Mouse (Mus musculus): ENCODE results near the gene Tlr9. TPM values are rescaled to one million over a fixed set of nuclear protein-coding genes. Genes with fewer than 3 reads are reported as not detected.

The Tlr9 gene
- total RNA-seq, 2 experiments from 2014 or later, result 0.43 TPM

GRCm38 (mm10) chr9:106232956-106233355, 10.6 kb downstream of the Tlr9 start:
- no peak for DNase-seq

- no peak for DNase-seq
These were observed 11.6 kb downstream of the Tlr9 start for GRCm38 (mm10) chr9:106233953-106234352.

- peak; percentile 53 for DNase-seq
These were observed 12.9 kb downstream of the Tlr9 start for GRCm38 (mm10) chr9:106235194-106235830.

GRCm38 (mm10) chr9:106236156-106236817, 13.9 kb downstream of the Tlr9 start:
- no peak for DNase-seq

GRCm38 (mm10) chr9:106236818-106237211, 14.4 kb downstream of the Tlr9 start:
- no peak for DNase-seq

- DNase-seq, result no peak
These were observed 15.0 kb downstream of the Tlr9 start for GRCm38 (mm10) chr9:106237401-106237800.

- no peak for DNase-seq
These were observed 15.5 kb downstream of the Tlr9 start for GRCm38 (mm10) chr9:106237878-106238277.

- no peak for DNase-seq
These were observed 19.3 kb downstream of the Tlr9 start for GRCm38 (mm10) chr9:106241541-106242164.

- DNase-seq, result peak; percentile 56
These were observed 20.6 kb downstream of the Tlr9 start for GRCm38 (mm10) chr9:106242813-106243488.

GRCm38 (mm10) chr9:106249550-106249949, 27.2 kb downstream of the Tlr9 start:
- no peak for DNase-seq

GRCm38 (mm10) chr9:106250245-106250644, 27.8 kb downstream of the Tlr9 start:
- DNase-seq, result peak; percentile 53

- DNase-seq, result no peak
These were observed 28.7 kb downstream of the Tlr9 start for GRCm38 (mm10) chr9:106251066-106251465.

- no peak for DNase-seq
These were observed 31.6 kb downstream of the Tlr9 start for GRCm38 (mm10) chr9:106254001-106254400.

- DNase-seq, result no peak
These were observed 36.0 kb downstream of the Tlr9 start for GRCm38 (mm10) chr9:106258412-106258811.

GRCm38 (mm10) chr9:106258990-106259389, 36.6 kb downstream of the Tlr9 start:
- no peak for DNase-seq

- no peak for DNase-seq
These were observed 38.7 kb downstream of the Tlr9 start for GRCm38 (mm10) chr9:106261058-106261457.

- no peak for DNase-seq
These were observed 39.1 kb downstream of the Tlr9 start for GRCm38 (mm10) chr9:106261491-106261890.

GRCm38 (mm10) chr9:106262075-106262474, 39.7 kb downstream of the Tlr9 start:
- no peak for DNase-seq

GRCm38 (mm10) chr9:106263381-106263924, 41.1 kb downstream of the Tlr9 start:
- no peak for DNase-seq

GRCm38 (mm10) chr9:106265358-106266075, 43.1 kb downstream of the Tlr9 start:
- DNase-seq, result no peak

GRCm38 (mm10) chr9:106266936-106267657, 44.7 kb downstream of the Tlr9 start:
- no peak for DNase-seq

- DNase-seq, result no peak
These were observed 46.0 kb downstream of the Tlr9 start for GRCm38 (mm10) chr9:106268421-106268820.
